Mouse (Mus musculus) CH12.LX (cell line): ENCODE data around the gene Znhit2. TPM values are rescaled to one million over a fixed set of nuclear protein-coding genes. Genes with fewer than 3 reads are reported as not detected.

Experiments used
- DNase-seq: peaks from one replicate; pipeline ENCODE4 v3.0.0-alpha.2; 2013; ENCODE audit errors: extremely low read depth
- H3K27ac ChIP-seq: 2 replicates; pipeline ENCODE4 v1.5.1; 2012; ENCODE audit warnings: low read depth, mild to moderate bottlenecking, control low read depth, moderate library complexity; ENCODE audit not compliant: insufficient read depth
- H3K27me3 ChIP-seq: replicated peaks from 2 replicates; pipeline ENCODE3; 2012; ENCODE audit warnings: inconsistent platforms
- H3K36me3 ChIP-seq, 2 experiments: replicated peaks in 1 of 2; 2 replicates each; pipeline versions ENCODE3 to v1.6.1; 2012; ENCODE audit warnings: inconsistent platforms in 1 of 2, low read length in 1 of 2, mild to moderate bottlenecking in 1 of 2, mixed read lengths in 1 of 2, moderate library complexity in 1 of 2; ENCODE audit not compliant: control insufficient read depth in 1 of 2, insufficient read depth in 1 of 2
- H3K4me1 ChIP-seq, 2 experiments: 2 replicates each; pipeline ENCODE4 v1.6.1; 2012; ENCODE audit warnings: inconsistent platforms in 1 of 2, moderate library complexity in 1 of 2; ENCODE audit not compliant: insufficient read depth in 2 of 2, control insufficient read depth in 1 of 2
- H3K4me2 ChIP-seq: 2 replicates; pipeline ENCODE4 v1.6.1; 2012; ENCODE audit warnings: low read depth, mild to moderate bottlenecking, control low read depth; ENCODE audit not compliant: poor library complexity, insufficient read depth, severe bottlenecking
- H3K4me3 ChIP-seq, 3 experiments: fragments of 150-350 bp in 1 of 3; sonication (generic) in 1 of 3; replicated peaks in 1 of 3; 2 replicates each; pipeline versions ENCODE3 to v1.5.1; 2011 to 2012; ENCODE audit warnings: low read depth in 2 of 3, low read length in 2 of 3, mild to moderate bottlenecking in 2 of 3, moderate library complexity in 2 of 3, control low read depth in 1 of 3, improper control_type of control experiment in 1 of 3, inconsistent platforms in 1 of 3, mixed read lengths in 1 of 3; ENCODE audit not compliant: poor library complexity in 1 of 3
- H3K79me2 ChIP-seq: replicated peaks from 2 replicates; pipeline ENCODE4 v1.6.1; 2012; ENCODE audit warnings: mild to moderate bottlenecking, moderate library complexity; ENCODE audit not compliant: control insufficient read depth, poor library complexity, insufficient read depth, severe bottlenecking; ENCODE audit errors: extremely low read depth
- H3K9ac ChIP-seq: 2 replicates; pipeline ENCODE4 v1.6.1; 2012; ENCODE audit warnings: low read depth, mild to moderate bottlenecking, control low read depth, moderate library complexity; ENCODE audit not compliant: insufficient read depth
- H3K9me3 ChIP-seq: replicated peaks from 2 replicates; pipeline ENCODE3; 2012; ENCODE audit warnings: low read length, inconsistent platforms, mixed read lengths
- BHLHE40 ChIP-seq: IDR thresholded peaks from 2 replicates; pipeline ENCODE4 v1.6.1; 2011; ENCODE audit warnings: mild to moderate bottlenecking, low read depth, low read length, improper control_type of control experiment
- CHD1 ChIP-seq: IDR thresholded peaks from 2 replicates; pipeline ENCODE4 v1.6.1; 2012; ENCODE audit warnings: low read depth, low read length, improper control_type of control experiment, inconsistent platforms
- CHD2 ChIP-seq: IDR thresholded peaks from 2 replicates; pipeline ENCODE4 v1.6.1; 2011; ENCODE audit warnings: low read length, improper control_type of control experiment
- CTCF ChIP-seq, 2 experiments: IDR thresholded peaks in 1 of 2; conservative IDR thresholded peaks in 1 of 2; 2 replicates each; pipeline ENCODE4 v1.5.1; 2011 to 2012; ENCODE audit warnings: low read depth in 2 of 2, low read length in 2 of 2, improper control_type of control experiment in 1 of 2, inconsistent platforms in 1 of 2, mild to moderate bottlenecking in 1 of 2, moderate library complexity in 1 of 2
- E2F4 ChIP-seq: IDR thresholded peaks from 2 replicates; pipeline ENCODE4 v1.6.1; 2011; ENCODE audit warnings: low read depth, low read length, improper control_type of control experiment; ENCODE audit not compliant: insufficient replicate concordance
- ETS1 ChIP-seq: conservative IDR thresholded peaks from 2 replicates; pipeline ENCODE4 v1.6.1; 2012; ENCODE audit warnings: low read depth, mild to moderate bottlenecking, inconsistent platforms, low read length, improper control_type of control experiment, moderate library complexity
- HCFC1 ChIP-seq: IDR thresholded peaks from 2 replicates; pipeline ENCODE4 v1.6.1; 2012; ENCODE audit warnings: low read depth, mild to moderate bottlenecking, inconsistent platforms, low read length, improper control_type of control experiment
- JUN ChIP-seq: IDR thresholded peaks from 2 replicates; pipeline ENCODE4 v1.6.1; 2011; ENCODE audit warnings: low read depth, mild to moderate bottlenecking, low read length, improper control_type of control experiment, moderate library complexity; ENCODE audit not compliant: insufficient read depth
- JUND ChIP-seq: conservative IDR thresholded peaks from 2 replicates; pipeline ENCODE4 v1.6.1; 2011; ENCODE audit warnings: low read depth, low read length, improper control_type of control experiment
- KAT2A ChIP-seq: IDR thresholded peaks from 2 replicates; pipeline ENCODE4 v1.6.1; 2012; ENCODE audit warnings: low read length, improper control_type of control experiment, inconsistent platforms; ENCODE audit not compliant: insufficient replicate concordance
- MAFK ChIP-seq: IDR thresholded peaks from 2 replicates; pipeline ENCODE4 v1.6.1; 2011; ENCODE audit warnings: low read length, improper control_type of control experiment; ENCODE audit not compliant: insufficient replicate concordance
- MAX ChIP-seq: IDR thresholded peaks from 2 replicates; pipeline ENCODE4 v1.6.1; 2011; ENCODE audit warnings: low read length, improper control_type of control experiment
- MAZ ChIP-seq: IDR thresholded peaks from 2 replicates; pipeline ENCODE4 v1.6.1; 2012; ENCODE audit warnings: low read depth, mild to moderate bottlenecking, inconsistent platforms, low read length, improper control_type of control experiment, moderate library complexity
- NRF1 ChIP-seq: IDR thresholded peaks from 2 replicates; pipeline ENCODE4 v1.6.1; 2014; ENCODE audit warnings: low read depth, mild to moderate bottlenecking, inconsistent platforms, low read length, improper control_type of control experiment, moderate library complexity
- PAX5 ChIP-seq: IDR thresholded peaks from 2 replicates; pipeline ENCODE4 v1.6.1; 2012; ENCODE audit warnings: low read length, inconsistent platforms, mixed read lengths
- POLR2AphosphoS2 ChIP-seq: IDR thresholded peaks from 2 replicates; pipeline ENCODE4 v1.6.1; 2011; ENCODE audit warnings: low read depth, low read length, improper control_type of control experiment
- SIN3A ChIP-seq: IDR thresholded peaks from 2 replicates; pipeline ENCODE4 v1.6.1; 2012; ENCODE audit warnings: low read length, improper control_type of control experiment, inconsistent platforms
- SMC3 ChIP-seq: IDR thresholded peaks from 2 replicates; pipeline ENCODE4 v1.6.1; 2011; ENCODE audit warnings: low read depth, low read length, improper control_type of control experiment
- TCF12 ChIP-seq: IDR thresholded peaks from 2 replicates; pipeline ENCODE4 v1.6.1; 2014; ENCODE audit warnings: low read depth, mild to moderate bottlenecking, inconsistent platforms, low read length, improper control_type of control experiment
- UBTF ChIP-seq: IDR thresholded peaks from 2 replicates; pipeline ENCODE4 v1.6.1; 2012; ENCODE audit warnings: low read depth, mild to moderate bottlenecking, inconsistent platforms, low read length, improper control_type of control experiment, moderate library complexity
- USF1 ChIP-seq: IDR thresholded peaks from 2 replicates; pipeline ENCODE4 v1.6.1; 2014; ENCODE audit warnings: low read depth, mild to moderate bottlenecking, inconsistent platforms, low read length, improper control_type of control experiment
- USF2 ChIP-seq: conservative IDR thresholded peaks from 2 replicates; pipeline ENCODE4 v1.6.1; 2011; ENCODE audit warnings: low read depth, low read length, improper control_type of control experiment
- ZMIZ1 ChIP-seq: IDR thresholded peaks from 2 replicates; pipeline ENCODE4 v1.6.1; 2012; ENCODE audit warnings: low read depth, mild to moderate bottlenecking, inconsistent platforms, low read length, improper control_type of control experiment
- dilution Hi-C: fragments of 300-500 bp; cut with MboI; formaldehyde crosslinking; loops from 2 replicates; pipeline ENCODE4 v1.14.3; 2020; ENCODE audit warnings: low sequenced_read_pairs; ENCODE audit not compliant: extremely low pct_unique_long_range_greater_than_20kb, extremely low pct_ligation_motif_present
- in situ Hi-C: fragments of 300-500 bp; cut with MboI; formaldehyde crosslinking; loops from 3 replicates; pipeline ENCODE4 v1.14.3; 2019; ENCODE audit warnings: low sequenced_read_pairs, low pct_ligation_motif_present, low pct_unique_long_range_greater_than_20kb, mixed read lengths
- polyA plus RNA-seq: library from polyadenylated mRNA; unstranded; fragments of >175 nt; gene quantifications from 2 replicates; pipeline ENCODE4 v1.2.1, GENCODE M21; 2012; ENCODE audit warnings: low read depth; ENCODE audit not compliant: insufficient read length
- total RNA-seq, 2 experiments: library from RNA; depleted of rRNA; stranded (reverse); fragments of 300-350 nt in 1 of 2; fragments of >200 nt in 1 of 2; gene quantifications; 2 replicates each; pipeline ENCODE4 v1.2.3; 2012 to 2014

Gene Znhit2
- total and polyA plus RNA-seq, 3 experiments: 20.1 to 29.2 (median 22.6) TPM

DNA sequence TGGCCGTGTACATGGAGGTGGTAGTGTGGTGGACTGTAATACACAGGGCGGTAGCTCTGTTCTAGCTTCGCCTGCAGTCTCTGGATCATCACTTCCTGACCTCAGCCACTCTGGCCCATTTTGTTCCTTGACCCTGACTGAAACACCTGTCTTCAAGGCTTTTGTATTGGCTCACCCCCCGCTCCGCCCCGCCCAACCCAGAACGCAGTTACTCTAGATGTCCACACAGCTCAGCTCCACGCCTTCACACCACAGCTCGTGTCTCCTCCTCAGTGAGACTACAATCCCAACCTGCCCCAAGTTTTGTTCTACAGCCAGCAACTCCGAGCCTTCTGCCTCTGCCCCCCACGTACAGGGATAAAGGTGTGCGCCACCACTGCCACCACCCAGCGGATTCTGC lies 27.8 kb downstream of the Znhit2 start:
- Histone ChIP-seq H3K9ac (no peak overlapping the region), H3K27ac (no peak overlapping the region), H3K4me3 (no peak overlapping the region), H3K4me2 (no peak overlapping the region), H3K4me1 (peaks cover 2 to 31% of the 10 kb centered on the region in 2 experiments), H3K27me3 (no peaks in the 10 kb centered on the region), H3K36me3 (peaks cover 62 to 74% of the 10 kb centered on the region in 2 experiments), H3K9me3 (no peaks in the 10 kb centered on the region), H3K79me2 (peaks cover 46% of the 10 kb centered on the region)
- DNase-seq: no peak
- TF ChIP-seq MAX (no peak), USF2 (no peak), TCF12 (no peak), NRF1 (no peak), HCFC1 (no peak), UBTF (no peak), JUND (no peak), PAX5 (no peak), ZMIZ1 (no peak), E2F4 (no peak), CHD1 (no peak), ETS1 (no peak)
- dilution Hi-C loops: no loop called here
- in situ Hi-C loops: loop anchor here (5.0 kb wide), 1 partner anchor 33 kb away; no protein-coding TSS in a partner anchor

DNA sequence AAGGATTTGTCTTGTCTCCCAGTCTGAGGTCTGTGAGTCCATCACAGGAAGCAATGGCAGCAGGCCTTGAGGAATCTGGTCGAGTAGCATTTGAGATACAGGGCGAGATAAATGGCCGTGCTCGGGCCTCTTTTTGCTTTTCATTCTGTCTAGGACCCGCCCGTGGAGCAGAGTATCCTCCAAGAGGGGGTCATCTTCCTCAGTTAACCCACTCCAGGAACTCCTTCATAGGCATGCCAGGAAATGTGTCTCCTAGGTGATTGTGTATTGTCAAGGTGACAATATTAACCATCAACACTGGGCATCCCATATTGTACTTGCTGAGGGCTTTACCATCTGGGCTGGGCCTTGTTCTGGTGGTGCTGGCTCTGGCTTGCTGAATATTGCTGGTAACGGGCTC lies 33.1 kb downstream of the Znhit2 start, which contains the start of gene AC131692.1:
TSS of gene AC131692.1 (plus strand) at position 301 of the 400 bp plus-strand sequence.
- no peaks in the 10 kb centered on the region for H3K27me3 ChIP-seq
- H3K4me1 ChIP-seq: peaks cover 0 to 5% of the 10 kb centered on the region in 2 experiments; a peak in 1 of 4 replicates
- dilution Hi-C loops: no loop called here
- H3K79me2 ChIP-seq: peaks cover 11% of the 10 kb centered on the region
- no peak within 1 kb of the TSS for H3K4me3 ChIP-seq
- peaks cover 65 to 91% of the 10 kb centered on the region in 2 experiments for H3K36me3 ChIP-seq
- H3K9me3 ChIP-seq: no peaks in the 10 kb centered on the region
- in situ Hi-C loops: no loop called here
- no peak within 1 kb of the TSS for H3K27ac ChIP-seq
- no peak for DNase-seq
- no peak within 1 kb of the TSS for H3K9ac ChIP-seq
- TF ChIP-seq MAFK: no peak
- no peak within 1 kb of the TSS for H3K4me2 ChIP-seq

- no peak overlapping the region for H3K4me2 ChIP-seq
- no peak overlapping the region for H3K27ac ChIP-seq
- TF ChIP-seq POLR2AphosphoS2: no peak
- TF ChIP-seq ZMIZ1: no peak
- no peak for TF ChIP-seq TCF12
- no peak for TF ChIP-seq NRF1
- TF ChIP-seq MAZ: no peak
- no peak for TF ChIP-seq USF1
- TF ChIP-seq E2F4: no peak
- no peak for TF ChIP-seq CTCF (conservative IDR thresholded peaks at IDR 0.05 in 1 of 2, IDR thresholded peaks at IDR 0.05 in 1 of 2; ENCODE audit: low read depth in 2 of 2, low read length in 2 of 2)
- TF ChIP-seq CHD2: no peak
- TF ChIP-seq JUND: no peak
- TF ChIP-seq SIN3A: no peak
- no peak for TF ChIP-seq SMC3
- TF ChIP-seq BHLHE40: no peak
- TF ChIP-seq KAT2A: no peak
- no peak for TF ChIP-seq ETS1
- TF ChIP-seq JUN: no peak
- no peak for TF ChIP-seq MAFK
- TF ChIP-seq USF2: no peak
- TF ChIP-seq, all 38 proteins: peak for 0
- dilution Hi-C loops: no loop called here
- Histone ChIP-seq H3K4me1 (0 out of 4 replicates have a peak, but pooled peaks cover 0 to 2% of the 10 kb centered on the region in 2 experiments), H3K79me2 (no peaks in the 10 kb centered on the region), H3K9ac (no peak overlapping the region), H3K27me3 (no peaks in the 10 kb centered on the region), H3K9me3 (no peaks in the 10 kb centered on the region), H3K4me3 (no peak overlapping the region), H3K36me3 (peaks cover 34 to 69% of the 10 kb centered on the region in 2 experiments)
- DNase-seq: no peak
- in situ Hi-C loops: no loop called here
Measured at GRCm38 (mm10) chr19:6097847-6098246, 36.9 kb downstream of the Znhit2 start.
